Mouse (Mus musculus): ENCODE results near the gene Mical3.

The Mical3 gene

GRCm38 (mm10) chr6:121054340-121054739 lies 76.5 kb downstream of the Mical3 start:
- no peak for DNase-seq (ENCODE audit: low spot score in 2 of 2)

GRCm38 (mm10) chr6:121053585-121054112 lies 77.2 kb downstream of the Mical3 start:
- DNase-seq (ENCODE audit: low spot score in 2 of 2) = peak; percentile 50 to 69

GRCm38 (mm10) chr6:121051972-121052629 lies 78.7 kb downstream of the Mical3 start:
- no peak for DNase-seq (ENCODE audit: low spot score in 2 of 2)

GRCm38 (mm10) chr6:121051411-121051810 lies 79.4 kb downstream of the Mical3 start:
- DNase-seq (ENCODE audit: low spot score in 2 of 2) = no peak

- DNase-seq (ENCODE audit: low spot score in 2 of 2) = no peak
Measured at GRCm38 (mm10) chr6:121048696-121049095, 82.1 kb downstream of the Mical3 start.

GRCm38 (mm10) chr6:121045345-121046080 lies 85.3 kb downstream of the Mical3 start:
- DNase-seq (ENCODE audit: low spot score in 2 of 2) = peak in 1 of 2 experiments; percentile 16

- DNase-seq (ENCODE audit: low spot score in 2 of 2) = no peak
Measured at GRCm38 (mm10) chr6:121043434-121044189, 87.2 kb downstream of the Mical3 start.

- DNase-seq (ENCODE audit: low spot score in 2 of 2) = no peak
Measured at GRCm38 (mm10) chr6:121039719-121040118, 91.1 kb downstream of the Mical3 start.

GRCm38 (mm10) chr6:121039286-121039685 lies 91.5 kb downstream of the Mical3 start:
- DNase-seq (ENCODE audit: low spot score in 2 of 2) = no peak

- DNase-seq (ENCODE audit: low spot score in 2 of 2) = no peak
Measured at GRCm38 (mm10) chr6:121037086-121037485, 93.7 kb downstream of the Mical3 start.

- DNase-seq (ENCODE audit: low spot score in 2 of 2) = no peak
Measured at GRCm38 (mm10) chr6:121035929-121036328, 94.9 kb downstream of the Mical3 start.

GRCm38 (mm10) chr6:121035268-121035667 lies 95.5 kb downstream of the Mical3 start:
- DNase-seq (ENCODE audit: low spot score in 2 of 2) = no peak

- DNase-seq (ENCODE audit: low spot score in 2 of 2) = no peak
Measured at GRCm38 (mm10) chr6:121033250-121033649, 97.5 kb downstream of the Mical3 start.

- no peak for DNase-seq (ENCODE audit: low spot score in 2 of 2)
Measured at GRCm38 (mm10) chr6:121031370-121031769, 99.4 kb downstream of the Mical3 start.

GRCm38 (mm10) chr6:121029897-121030589 lies 100.8 kb downstream of the Mical3 start:
- no peak for DNase-seq (ENCODE audit: low spot score in 2 of 2)

GRCm38 (mm10) chr6:121028514-121028913 lies 102.3 kb downstream of the Mical3 start:
- DNase-seq (ENCODE audit: low spot score in 2 of 2) = no peak

GRCm38 (mm10) chr6:121027314-121027713 lies 103.5 kb downstream of the Mical3 start:
- DNase-seq (ENCODE audit: low spot score in 2 of 2) = peak; percentile 34 to 38

GRCm38 (mm10) chr6:121026866-121027265 lies 103.9 kb downstream of the Mical3 start:
- no peak for DNase-seq (ENCODE audit: low spot score in 2 of 2)

GRCm38 (mm10) chr6:121026019-121026584 lies 104.7 kb downstream of the Mical3 start:
- no peak for DNase-seq (ENCODE audit: low spot score in 2 of 2)

- peak; percentile 52 to 63 for DNase-seq (ENCODE audit: low spot score in 2 of 2)
Measured at GRCm38 (mm10) chr6:121018147-121018546, 112.7 kb downstream of the Mical3 start.

GRCm38 (mm10) chr6:121017436-121018031 lies 113.3 kb downstream of the Mical3 start:
- DNase-seq (ENCODE audit: low spot score in 2 of 2) = peak; percentile 76 to 84

Measured in heart, adult 9 months (tissue).